Mouse (Mus musculus) limb, embryonic 14.5 days (tissue): ENCODE data around the gene Dcst2. TPM values are rescaled to one million over a fixed set of nuclear protein-coding genes. Genes with fewer than 3 reads are reported as not detected.

Source experiments
- ATAC-seq: fragments of 200-750 bp; cut with Nextera tagmentation; 2 replicates; pipeline ENCODE4 v1.8.0; 2017; ENCODE audit warnings: low read depth, moderate number of reproducible peaks, moderate TSS enrichment; ENCODE audit not compliant: low FRiP score
- DNase-seq: peaks from one replicate; pipeline ENCODE4 v3.0.0-alpha.2; 2015; ENCODE audit warnings: low spot score
- H3K27ac ChIP-seq: fragments of 300-500 bp; sonication (generic); replicated peaks from 2 replicates; pipeline ENCODE4 v1.5.1; 2014; ENCODE audit warnings: low read depth, mild to moderate bottlenecking, low read length, moderate library complexity, mixed read lengths
- H3K27me3 ChIP-seq: fragments of 300-500 bp; sonication (generic); 2 replicates; pipeline ENCODE4 v1.6.1; 2014; ENCODE audit warnings: low read length, mixed read lengths; ENCODE audit not compliant: control insufficient read depth, insufficient read depth
- H3K36me3 ChIP-seq: fragments of 300-500 bp; sonication (generic); 2 replicates; pipeline ENCODE4 v1.6.1; 2014; ENCODE audit warnings: mild to moderate bottlenecking, low read length, moderate library complexity, mixed read lengths; ENCODE audit not compliant: control insufficient read depth, insufficient read depth
- H3K4me1 ChIP-seq: fragments of 300-500 bp; sonication (generic); 2 replicates; pipeline ENCODE4 v1.6.1; 2014; ENCODE audit warnings: antibody characterized with exemption, low read length, mixed read lengths; ENCODE audit not compliant: control insufficient read depth, insufficient read depth
- H3K4me2 ChIP-seq: fragments of 300-500 bp; sonication (generic); replicated peaks from 2 replicates; pipeline ENCODE4 v1.6.1; 2014; ENCODE audit warnings: low read depth, mild to moderate bottlenecking, low read length, moderate library complexity; ENCODE audit not compliant: severe bottlenecking
- H3K4me3 ChIP-seq: fragments of 300-500 bp; sonication (generic); replicated peaks from 2 replicates; pipeline ENCODE4 v1.5.1; 2014; ENCODE audit warnings: low read length
- H3K9ac ChIP-seq: fragments of 300-500 bp; sonication (generic); 2 replicates; pipeline ENCODE4 v1.6.1; 2014; ENCODE audit warnings: mild to moderate bottlenecking, low read depth, low read length, moderate library complexity; ENCODE audit not compliant: severe bottlenecking
- H3K9me3 ChIP-seq: fragments of 300-500 bp; sonication (generic); 2 replicates; pipeline ENCODE4 v1.6.1; 2016; ENCODE audit warnings: low read length; ENCODE audit not compliant: control insufficient read depth
- POLR2A ChIP-seq: fragments of 200-500 bp; IDR thresholded peaks from 2 replicates; pipeline ENCODE4 v1.8.0; 2012; ENCODE audit warnings: inconsistent platforms, mild to moderate bottlenecking, moderate library complexity, borderline replicate concordance; ENCODE audit not compliant: insufficient read depth, insufficient read length; ENCODE audit errors: extremely low read depth
- WGBS: fragments of 180-500 bp; shearing (Covaris S2); extraction: QIAGEN DNeasy Blood & Tissue Kit; methylation state at CpG from one replicate; pipeline ENCODE4 v1.1.7; 2014; 5-methylcytosine and 5-hydroxymethylcytosine counted together
- polyA plus RNA-seq, 2 experiments: library from polyadenylated mRNA; depleted of rRNA in 1 of 2; stranded (reverse) in 1 of 2; unstranded in 1 of 2; fragments of >200 nt; fragmentation: Nextera tagmentation in 1 of 2; extraction: Ambion mirVana in 1 of 2; gene quantifications; 2 replicates each; pipeline versions ENCODE4 v1.2.1 to v1.2.3; 2012 to 2014

Dcst2 gene
- polyA plus RNA-seq, 2 experiments, result 0.26 to 0.63 TPM

DNA sequence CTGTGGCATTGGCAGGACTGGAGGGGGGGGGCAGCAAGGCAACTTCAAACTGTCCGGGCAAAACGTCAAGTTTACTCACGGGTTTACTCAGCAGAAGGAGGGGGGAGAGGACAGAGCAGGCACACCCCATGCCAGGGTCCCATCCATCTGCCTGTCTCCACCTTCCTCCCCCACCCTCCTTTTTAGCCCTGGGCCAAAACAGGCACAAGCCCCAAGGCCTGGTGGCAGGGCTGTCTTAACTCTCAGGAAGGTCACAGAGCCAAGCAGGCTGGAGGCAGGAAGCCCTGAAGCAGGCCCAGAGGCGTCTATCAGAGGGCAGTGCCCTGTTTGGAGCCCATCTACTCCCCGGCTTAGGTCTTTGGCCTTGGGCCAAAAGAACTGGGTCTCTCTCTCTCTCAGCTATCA, 28.3 kb downstream of the Dcst2 start:
- Histone ChIP-seq H3K9me3 (no peaks in the 10 kb centered on the region), H3K4me2 (no peak overlapping the region), H3K9ac (no peak overlapping the region), H3K4me1 (peaks cover 24% of the 10 kb centered on the region), H3K27ac (no peak overlapping the region), H3K4me3 (no peak overlapping the region), H3K27me3 (peaks cover 6% of the 10 kb centered on the region; the same call in 1 of the 2 replicates), H3K36me3 (no peaks in the 10 kb centered on the region)
- ATAC-seq (no peak), DNase-seq (no peak)
- TF ChIP-seq POLR2A, result no peak
- WGBS, result 39% methylated on average over 4 of the region's 5 CpGs

DNA sequence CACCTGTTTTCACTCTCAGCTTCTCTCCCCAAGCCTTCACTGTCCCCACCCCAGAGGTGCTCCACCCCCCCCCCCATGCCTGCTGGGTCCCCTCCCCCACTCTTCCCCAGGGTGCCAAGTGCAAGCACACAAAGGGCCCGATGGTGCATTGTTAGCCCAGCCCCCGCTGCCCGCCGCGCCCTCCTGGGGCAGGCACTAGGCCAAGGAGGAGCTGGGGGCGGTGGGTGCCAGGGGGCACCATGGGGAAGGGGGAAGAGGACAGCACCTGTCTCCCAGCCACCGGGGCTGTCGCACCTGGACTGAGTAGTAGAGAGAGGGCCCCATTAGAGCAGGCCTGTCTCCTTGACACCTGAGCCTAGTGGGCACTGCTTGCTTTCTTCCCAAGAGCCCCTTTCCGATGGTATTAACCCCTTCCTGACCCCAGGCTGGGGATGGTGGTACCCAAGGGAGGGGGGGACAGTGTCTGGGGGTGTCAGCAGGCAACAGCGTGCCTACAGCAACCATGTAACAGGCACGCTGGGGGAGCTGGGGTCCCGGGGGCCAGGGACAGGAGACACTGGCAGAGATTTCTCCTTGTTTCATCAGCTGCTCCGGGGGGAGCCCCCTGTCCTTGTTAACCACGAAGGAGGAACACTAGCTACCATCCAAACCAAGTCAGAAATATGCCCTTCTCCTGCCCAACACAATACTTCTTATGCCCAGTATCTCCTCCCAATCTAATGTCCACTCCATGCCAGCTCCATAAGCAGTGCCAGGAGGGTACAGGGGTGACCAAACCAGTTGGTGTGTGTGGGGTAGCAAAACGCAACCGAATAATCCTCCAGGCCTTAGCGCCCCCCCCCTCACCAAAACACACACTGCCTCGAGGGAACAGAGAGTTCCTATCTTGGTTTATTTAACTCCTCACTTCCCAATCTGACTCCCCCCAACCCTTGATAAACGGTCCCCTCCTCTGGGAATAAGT, 29.2 kb downstream of the Dcst2 start:
- no peak for TF ChIP-seq POLR2A
- peaks cover 6% of the 10 kb centered on the region; the same call in 1 of the 2 replicates for H3K27me3 ChIP-seq
- H3K9me3 ChIP-seq, result no peaks in the 10 kb centered on the region
- H3K27ac ChIP-seq, result no peak overlapping the region
- no peaks in the 10 kb centered on the region for H3K36me3 ChIP-seq
- peak overlapping the region; percentile 37 for H3K4me3 ChIP-seq
- DNase-seq, result no peak
- WGBS, result 14% methylated on average over 19 of the region's 19 CpGs
- ATAC-seq, result no peak
- H3K9ac ChIP-seq, result 0 out of 2 replicates have a peak overlapping the region, but pooled peaks have one; percentile 55
- peak overlapping the region; percentile 99 for H3K4me2 ChIP-seq
- H3K4me1 ChIP-seq, result peaks cover 28% of the 10 kb centered on the region

DNA sequence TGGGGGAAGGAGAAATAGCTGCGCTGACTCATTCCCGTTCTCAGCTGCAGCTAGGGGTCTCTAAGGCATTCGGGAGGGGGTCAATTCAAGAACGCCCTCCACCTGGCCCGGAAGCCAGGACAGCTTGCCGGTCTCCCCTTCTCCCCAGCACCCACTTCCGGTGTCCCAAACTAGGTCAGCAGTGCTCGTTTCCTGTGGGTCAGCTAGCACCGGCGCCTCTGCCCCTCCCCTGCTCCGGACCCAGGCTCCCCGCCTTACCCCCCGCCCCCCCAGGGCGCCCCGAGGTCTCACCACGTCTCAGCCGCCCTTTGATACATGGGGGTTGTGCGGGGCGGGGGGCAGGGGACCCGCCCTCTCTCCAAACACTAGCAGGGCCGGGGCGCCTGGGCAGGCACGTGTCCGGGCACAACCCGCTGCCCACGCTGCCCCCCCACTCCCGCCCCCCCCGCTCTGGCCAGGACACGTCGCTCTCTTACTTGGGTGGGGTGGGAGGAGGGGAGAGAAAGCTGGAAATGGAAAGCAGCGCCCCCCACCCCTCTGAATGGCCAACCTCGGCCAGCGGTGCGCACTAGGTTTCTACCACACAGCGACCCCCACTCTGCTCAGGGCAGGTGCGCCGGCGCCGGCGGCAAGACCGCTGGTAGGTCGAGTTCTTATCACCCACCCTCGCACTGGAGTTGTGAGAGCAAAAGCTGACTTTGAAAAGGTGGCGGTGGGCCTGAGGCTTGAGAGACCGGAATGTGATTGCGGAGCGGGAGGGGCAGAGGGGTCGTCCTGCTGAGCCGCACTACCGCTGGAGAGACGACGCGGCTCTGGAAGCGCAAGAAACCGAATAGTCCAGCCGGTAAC, 30.1 kb downstream of the Dcst2 start:
- under 1% methylated on average over 47 of the region's 56 CpGs for WGBS
- Histone ChIP-seq H3K27ac (no peak overlapping the region), H3K27me3 (peaks cover 6% of the 10 kb centered on the region; the same call in 1 of the 2 replicates), H3K36me3 (no peaks in the 10 kb centered on the region), H3K4me3 (peak overlapping the region; percentile 37), H3K9me3 (no peaks in the 10 kb centered on the region), H3K4me2 (peak overlapping the region; percentile 99), H3K4me1 (peaks cover 34% of the 10 kb centered on the region), H3K9ac (peak overlapping the region; percentile 55)
- TF ChIP-seq POLR2A, result no peak
- no peak for DNase-seq
- no peak for ATAC-seq

- no peak for DNase-seq
- Histone ChIP-seq H3K36me3 (no peaks in the 10 kb centered on the region), H3K4me2 (peak overlapping the region; percentile 99), H3K27me3 (peaks cover 6% of the 10 kb centered on the region; the same call in 1 of the 2 replicates), H3K4me3 (peak overlapping the region; percentile 37), H3K4me1 (peaks cover 36% of the 10 kb centered on the region), H3K9me3 (no peaks in the 10 kb centered on the region), H3K27ac (no peak overlapping the region; the same call in 1 of the 2 replicates), H3K9ac (peak overlapping the region; percentile 55; the same call in 1 of the 2 replicates)
- 5% methylated on average over 13 of the region's 24 CpGs for WGBS
- ATAC-seq, result no peak
- TF ChIP-seq POLR2A, result no peak
Observed at GRCm38 (mm10) chr3:89392871-89393311, 31.1 kb downstream of the Dcst2 start.

DNA sequence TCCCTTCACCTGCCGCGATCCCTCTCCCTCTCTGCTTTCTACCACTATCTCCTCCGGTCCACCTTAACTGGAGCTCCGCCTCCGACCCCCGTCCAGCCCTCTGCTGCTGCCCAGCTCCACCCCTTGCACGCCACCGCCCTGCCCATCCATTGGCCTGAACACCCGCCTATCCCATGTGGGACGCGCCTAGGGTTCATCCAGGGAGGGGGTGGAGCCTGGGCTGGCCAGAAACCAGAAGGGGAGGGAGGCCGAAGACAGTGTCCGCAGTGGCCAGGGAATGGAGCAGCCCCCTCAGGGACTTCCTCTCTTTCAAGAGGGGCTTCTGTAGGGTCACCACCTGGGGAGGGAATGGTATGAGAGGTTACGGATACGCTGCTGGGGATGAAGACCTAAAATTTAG, 31.8 kb downstream of the Dcst2 start:
- 2% methylated on average over 15 of the region's 15 CpGs for WGBS
- Histone ChIP-seq H3K27ac (peak overlapping the region; percentile 49; the same call in 1 of the 2 replicates), H3K27me3 (peaks cover 6% of the 10 kb centered on the region; the same call in 1 of the 2 replicates), H3K4me2 (peak overlapping the region; percentile 99), H3K9ac (peak overlapping the region; percentile 28; the same call in 1 of the 2 replicates), H3K4me3 (peak overlapping the region; percentile 37), H3K4me1 (peaks cover 36% of the 10 kb centered on the region), H3K9me3 (no peaks in the 10 kb centered on the region), H3K36me3 (no peaks in the 10 kb centered on the region)
- TF ChIP-seq POLR2A, result peak; percentile 38; the same call in 1 of the 2 replicates
- DNase-seq (peak; percentile 95), ATAC-seq (peak; percentile 91)
